Mouse (Mus musculus) layer of hippocampus, adult 9-10 months (tissue): ENCODE measurements around the gene Mroh7.
"Not testable (repeated sequence)": the region's sequence is repeated elsewhere in the genome, so short reads cannot be mapped to it uniquely, and the experiment has no call there.

Source experiments
- DNase-seq: peaks from one replicate; pipeline ENCODE4 v3.0.0; 2022; ENCODE audit warnings: low spot score

Gene Mroh7

GRCm38 (mm10) chr4:106730814-106731213 lies at the start of gene Mroh7:
Gene Mroh7, minus strand, starts transcription at chr4:106730925.
- no peak for DNase-seq

GRCm38 (mm10) chr4:106780045-106780444 lies 49.3 kb upstream of the Mroh7 start:
- DNase-seq, result no peak

GRCm38 (mm10) chr4:106778116-106778788 lies 47.5 kb upstream of the Mroh7 start:
- DNase-seq, result peak; percentile 54

- no peak for DNase-seq
These were observed 46.3 kb upstream of the Mroh7 start for GRCm38 (mm10) chr4:106776998-106777397.

GRCm38 (mm10) chr4:106775767-106776166 lies 45.0 kb upstream of the Mroh7 start:
- not testable (repeated sequence) for DNase-seq

GRCm38 (mm10) chr4:106772558-106772957 lies 41.8 kb upstream of the Mroh7 start:
- no peak for DNase-seq

GRCm38 (mm10) chr4:106769306-106769705 lies 38.6 kb upstream of the Mroh7 start:
- no peak for DNase-seq

GRCm38 (mm10) chr4:106764166-106764565 lies 33.4 kb upstream of the Mroh7 start:
- no peak for DNase-seq

- DNase-seq, result no peak
These were observed 21.0 kb upstream of the Mroh7 start for GRCm38 (mm10) chr4:106751726-106752125.

DNA sequence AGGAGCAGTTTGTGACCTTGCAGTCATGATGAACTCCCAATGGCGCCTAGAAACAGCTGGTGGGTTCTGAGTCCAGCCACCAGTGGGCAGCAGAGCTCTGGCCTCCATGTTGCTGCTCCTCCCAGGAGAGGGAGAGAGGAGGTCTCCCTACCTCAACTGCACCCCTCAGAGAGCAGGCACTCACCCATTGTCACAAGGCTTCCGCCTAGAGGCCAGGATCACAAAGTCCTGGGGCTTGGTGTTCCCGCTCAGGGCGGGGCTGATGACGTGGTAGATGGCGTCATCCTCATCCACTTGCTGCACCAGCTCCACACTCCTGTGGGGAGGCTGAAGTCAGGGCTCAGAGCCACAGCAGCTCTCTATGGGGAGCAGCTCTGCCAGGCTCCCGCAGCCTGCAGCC lies 19.0 kb upstream of the Mroh7 start:
- DNase-seq, result peak; percentile 44

- no peak for DNase-seq
These were observed 16.4 kb upstream of the Mroh7 start for GRCm38 (mm10) chr4:106747001-106747580.

GRCm38 (mm10) chr4:106745862-106746261 lies 15.1 kb upstream of the Mroh7 start:
- DNase-seq, result no peak

GRCm38 (mm10) chr4:106737904-106738303 lies 7.2 kb upstream of the Mroh7 start:
- no peak for DNase-seq

DNA sequence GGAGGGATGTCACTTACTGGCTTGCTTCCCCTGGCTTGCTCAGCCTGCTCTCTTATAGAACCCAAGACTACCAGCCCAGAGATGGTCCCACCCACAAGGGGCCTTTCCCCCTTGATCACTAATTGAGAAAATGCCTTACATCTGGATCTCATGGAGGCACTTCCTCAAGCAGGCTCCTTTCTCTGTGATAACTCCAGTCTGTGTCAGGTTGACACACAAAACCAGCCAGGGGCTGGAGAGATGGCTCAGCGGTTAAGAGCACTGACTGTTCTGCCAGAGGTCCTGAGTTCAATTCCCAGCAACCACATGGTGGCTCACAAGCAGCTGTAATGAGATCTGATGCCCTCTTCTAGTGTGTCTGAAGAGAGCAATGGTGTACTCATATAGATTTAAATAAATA lies 6.2 kb upstream of the Mroh7 start:
- not testable (repeated sequence) for DNase-seq

DNA sequence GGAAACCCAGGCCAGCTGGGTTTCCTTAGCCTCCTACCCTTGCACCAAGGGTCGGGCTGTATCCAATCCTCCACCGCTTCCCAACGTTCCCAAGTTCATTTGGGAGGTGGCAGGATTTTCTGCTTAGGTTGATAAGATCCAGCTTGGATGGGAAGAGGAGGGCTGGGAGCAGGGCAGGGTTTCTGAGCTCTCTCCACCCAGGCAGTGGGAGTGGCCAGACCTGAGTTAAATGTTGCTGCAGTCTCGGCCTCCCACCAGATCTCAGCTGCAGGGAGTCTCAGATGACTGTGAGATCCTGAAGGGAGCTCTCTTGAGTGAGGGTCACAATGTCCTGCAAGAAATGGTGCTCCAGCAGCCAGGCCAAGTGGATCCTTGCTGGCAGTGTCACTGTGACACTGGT lies 2.9 kb upstream of the Mroh7 start, which contains the start of gene Fam151a:
Fam151a (plus strand) TSS at position 254 of the 400 bp plus-strand sequence.
- no peak for DNase-seq

GRCm38 (mm10) chr4:106720631-106721030 lies 10.1 kb downstream of the Mroh7 start:
- DNase-seq, result no peak

DNA sequence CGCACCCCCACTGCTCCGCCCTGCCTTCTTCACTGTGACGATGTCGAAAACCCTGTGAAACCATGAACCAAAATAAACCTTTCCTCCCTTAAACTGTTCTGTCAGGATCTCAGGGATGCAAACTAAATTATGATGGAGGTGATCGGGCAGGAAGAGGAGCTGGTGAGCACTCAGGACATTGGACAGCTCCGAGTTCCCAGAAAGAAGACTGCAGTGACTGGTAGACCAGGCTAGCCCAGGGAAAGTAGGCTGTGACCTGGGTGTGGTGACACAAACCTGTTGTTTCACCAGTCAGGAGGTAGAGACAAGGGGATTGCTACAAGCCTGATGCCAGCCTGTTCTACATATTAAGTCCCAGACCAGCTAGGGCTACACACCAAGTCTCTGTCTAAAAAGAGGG lies 17.1 kb downstream of the Mroh7 start:
- no peak for DNase-seq

GRCm38 (mm10) chr4:106708408-106708807 lies 22.3 kb downstream of the Mroh7 start:
- DNase-seq, result peak; percentile 72

DNA sequence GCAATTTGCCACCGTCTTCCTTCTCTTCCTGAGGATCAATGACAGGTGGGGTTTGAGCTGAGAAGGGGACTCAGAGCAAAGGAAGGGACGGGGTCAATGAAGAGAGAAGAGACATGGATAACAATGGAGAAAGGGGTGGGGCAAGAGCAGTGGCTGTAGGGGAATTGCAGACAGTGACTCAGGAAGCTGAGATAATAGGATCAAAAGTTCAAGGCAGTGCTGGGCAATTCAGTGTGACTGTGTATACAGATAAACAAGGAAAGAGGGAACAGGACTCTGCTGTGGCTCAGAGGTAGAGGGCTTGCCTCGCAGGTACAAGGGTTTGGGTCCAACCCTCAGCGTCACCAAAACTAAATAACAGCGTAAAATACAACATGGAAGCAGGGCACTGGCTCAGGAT lies 22.8 kb downstream of the Mroh7 start:
- no peak for DNase-seq

DNA sequence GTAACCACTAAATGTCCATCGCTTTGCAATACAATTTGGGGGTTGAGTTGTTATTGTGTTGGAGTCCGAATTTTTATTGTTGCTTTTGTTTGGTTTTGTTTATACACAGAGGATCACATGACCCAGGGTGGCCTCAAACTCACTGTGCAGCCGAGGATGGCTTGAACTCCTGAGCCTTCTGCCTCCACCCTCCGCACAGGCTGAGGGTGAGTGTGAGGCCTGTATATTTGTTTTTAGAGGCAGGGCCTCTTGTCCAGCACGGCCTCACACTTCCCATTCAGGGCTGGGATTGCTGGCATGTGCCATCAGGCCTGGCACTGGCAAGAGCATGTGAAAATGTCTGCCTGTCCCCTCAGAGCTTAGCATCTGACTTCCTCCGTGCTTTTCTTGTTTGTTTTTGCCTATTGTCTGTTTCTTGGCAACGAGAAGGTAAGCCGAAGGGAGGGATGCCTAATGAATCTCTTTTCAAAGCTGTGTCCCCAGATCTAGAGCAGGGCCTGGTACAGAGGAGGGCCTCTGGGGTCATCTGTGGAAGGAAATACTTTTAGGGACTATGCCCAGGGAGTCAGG lies 25.5 kb downstream of the Mroh7 start:
- no peak for DNase-seq

GRCm38 (mm10) chr4:106704416-106704815 lies 26.3 kb downstream of the Mroh7 start:
- DNase-seq, result peak; percentile 41

GRCm38 (mm10) chr4:106703956-106704355 lies 26.8 kb downstream of the Mroh7 start:
- DNase-seq, result no peak

GRCm38 (mm10) chr4:106700798-106701197 lies 29.9 kb downstream of the Mroh7 start:
- no peak for DNase-seq

DNA sequence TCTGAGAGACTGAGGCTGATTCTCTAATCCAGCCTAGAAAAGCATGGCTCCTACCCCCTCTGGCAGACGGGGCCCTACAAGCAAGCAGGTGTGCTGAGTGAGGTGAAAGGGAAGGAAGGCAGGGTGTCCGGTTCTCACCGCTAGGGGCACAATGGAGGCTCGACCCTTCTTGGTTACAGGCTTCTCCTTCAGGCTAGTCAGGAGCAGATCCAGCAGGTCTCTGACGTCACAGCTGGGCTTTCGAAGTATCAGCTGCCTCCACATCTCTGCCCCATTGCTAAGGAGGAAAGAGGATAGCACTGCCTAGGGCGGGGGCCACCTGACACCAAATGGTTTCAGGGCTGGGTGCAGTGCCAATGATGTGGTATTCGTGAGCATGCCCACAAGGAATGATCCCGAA lies 30.7 kb downstream of the Mroh7 start:
- no peak for DNase-seq
